8 mouse cellular contexts compared by ENCODE assay signal in the genomic region with DNA sequence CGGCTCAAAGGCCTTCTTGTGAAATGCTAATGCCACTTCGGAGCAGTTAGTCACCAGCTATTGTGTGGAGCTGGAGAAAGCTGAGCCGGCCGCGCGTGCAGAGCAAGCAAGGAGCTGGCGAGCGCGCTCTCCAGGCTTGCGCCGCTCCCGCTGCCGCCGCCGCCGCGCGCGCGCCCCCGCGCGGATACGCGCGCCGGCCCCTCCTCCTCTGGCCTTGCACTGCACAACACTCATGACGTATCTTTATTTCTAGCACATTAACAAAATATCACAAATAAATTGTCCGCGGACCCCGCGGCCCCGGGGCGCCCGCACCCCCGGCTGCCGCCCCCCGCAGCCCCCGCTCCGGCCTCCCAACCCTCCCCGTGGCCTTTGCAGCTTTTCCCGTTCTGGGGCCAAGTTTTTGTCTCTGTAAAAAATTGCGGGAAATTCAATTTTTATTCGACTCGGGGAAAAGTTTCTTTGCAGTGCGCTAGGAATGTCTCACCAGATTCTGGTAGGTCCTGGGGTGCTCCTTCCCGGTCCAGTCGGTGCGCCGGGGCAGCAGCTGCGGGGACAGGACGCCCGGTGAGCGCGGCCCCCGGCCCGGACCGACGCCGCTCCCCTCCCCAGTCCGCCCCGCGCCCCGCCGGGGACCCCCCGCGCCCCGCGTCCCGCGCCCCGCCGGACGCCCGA. TPM values are rescaled to one million over a fixed set of nuclear protein-coding genes. Genes with fewer than 3 reads are reported as not detected.
DNase-seq lines count a peak whose midpoint lies in the region; ATAC-seq and TF ChIP-seq lines count a peak whose summit lies in the region.

No protein-coding gene starts in this region.

- no peaks in the 10 kb centered on the region for H3K27me3 ChIP-seq in hindbrain, embryonic 10.5 days (ENCODE audit: insufficient read depth, poor library complexity, severe bottlenecking)
- H3K27me3 ChIP-seq in lung, postnatal 0 days (replicated peaks; ENCODE audit: insufficient read depth, low read length) = no peaks in the 10 kb centered on the region

- no peak for TF ChIP-seq EP300 in lung, postnatal 0 days (IDR thresholded peaks at IDR 0.05)

- peak overlapping the region; percentile 95 for H3K4me3 ChIP-seq in hindbrain, embryonic 10.5 days
- H3K4me3 ChIP-seq in lung, postnatal 0 days (ENCODE audit: low read depth, low read length) = peak overlapping the region; percentile 99

- peak overlapping the region; percentile 96 for H3K27ac ChIP-seq in hindbrain, embryonic 10.5 days
- peak overlapping the region; percentile 100 for H3K27ac ChIP-seq in lung, postnatal 0 days (ENCODE audit: low read length)

- under 1% methylated on average over 75 of the region's 75 CpGs for WGBS in hindbrain, embryonic 10.5 days
- under 1% methylated on average over 38 of the region's 75 CpGs for WGBS in lung, postnatal 0 days

- H3K9me3 ChIP-seq in hindbrain, embryonic 10.5 days = no peaks in the 10 kb centered on the region
- no peaks in the 10 kb centered on the region for H3K9me3 ChIP-seq in lung, postnatal 0 days (ENCODE audit: low read length)

- peaks cover 33% of the 10 kb centered on the region for H3K4me1 ChIP-seq in hindbrain, embryonic 10.5 days (replicated peaks)
- H3K4me1 ChIP-seq in lung, postnatal 0 days (ENCODE audit: insufficient read depth, low read depth, low read length) = peaks cover 4% of the 10 kb centered on the region; the same call in 1 of the 2 replicates

- H3K9ac ChIP-seq in lung, postnatal 0 days (replicated peaks; ENCODE audit: low read depth) = peak overlapping the region; percentile 82

- peak; percentile 68 for ATAC-seq in frontal cortex, adult (ENCODE audit: low TSS enrichment)
- ATAC-seq in lung, postnatal 0 days = peak; percentile 89

- no peak; the same call in 1 of the 2 replicates for TF ChIP-seq CTCF in lung, postnatal 0 days (IDR thresholded peaks at IDR 0.05)

- H3K36me3 ChIP-seq in hindbrain, embryonic 10.5 days = peaks cover 13% of the 10 kb centered on the region
- H3K36me3 ChIP-seq in lung, postnatal 0 days (ENCODE audit: insufficient read depth, low read length) = no peaks in the 10 kb centered on the region

- DNase-seq in Muller cell, postnatal 12 days (ENCODE audit: inconsistent ontology term) = peak; percentile 94
- peak; percentile 90 for DNase-seq in cerebellum, adult 9-10 months
- peak; percentile 91 for DNase-seq in hindbrain, embryonic 10.5 days (ENCODE audit: low spot score)
- DNase-seq in layer of hippocampus, postnatal 10 days (ENCODE audit: low spot score in 2 of 2) = peak; percentile 78 to 86
- DNase-seq in lung, postnatal 0 days (ENCODE audit: low spot score) = peak; percentile 97
- DNase-seq in ovary, postnatal 10 days (ENCODE audit: low spot score) = peak; percentile 50
- DNase-seq in thymus, postnatal 0 days (ENCODE audit: low spot score) = peak; percentile 87

- H3K4me2 ChIP-seq in lung, postnatal 0 days (replicated peaks; ENCODE audit: low read depth, low read length) = peak overlapping the region; percentile 66

RNA-seq across cellular contexts. Expression of a gene that starts 1.0 kb away (rescaled TPM):
- polyA plus RNA-seq in hindbrain, embryonic 10.5 days (2016; fragmentation: Nextera tagmentation; extraction: Ambion mirVana) = 89.0 and 113 TPM in 2 replicates
- 10 to 100 TPM; 57.0 to 64.1 TPM for total RNA-seq in layer of hippocampus, postnatal 10 days (2021)
- polyA plus RNA-seq in lung, postnatal 0 days (2015; fragmentation: Nextera tagmentation; extraction: Ambion mirVana) = 31.0 and 38.1 TPM in 2 replicates
- 66.4 and 83.2 TPM in 2 replicates for polyA plus RNA-seq in thymus, postnatal 0 days (2015; fragmentation: Nextera tagmentation; extraction: Ambion mirVana)

Comparison
In these comparisons a context has a peak if more than half of its experiments do, and no peak if none do; other contexts are left out.
1. Peak in every context shown above with its lines: DNase-seq, ATAC-seq, H3K4me3 ChIP-seq and H3K27ac ChIP-seq.